Mouse (Mus musculus) heart, postnatal 36 days (tissue): ENCODE results near the gene Gm11487. TPM values are rescaled to one million over a fixed set of nuclear protein-coding genes. Genes with fewer than 3 reads are reported as not detected.
"Not testable (repeated sequence)": the region's sequence is repeated elsewhere in the genome, so short reads cannot be mapped to it uniquely, and the experiment has no call there.

Experiments used
- DNase-seq, 2 experiments: peaks; one replicate each; pipeline ENCODE4 v3.0.0; 2021 to 2022
- intact Hi-C: fragments of 180-260 bp; cut with DNase I; formaldehyde crosslinking; loops from one replicate; pipeline ENCODE4 v1.15.1; 2025
- total RNA-seq, 2 experiments: library from RNA; stranded (reverse); gene quantifications; 2 replicates each; pipeline ENCODE4 v1.2.3; 2021

Gene Gm11487
- total RNA-seq: not detected

DNA sequence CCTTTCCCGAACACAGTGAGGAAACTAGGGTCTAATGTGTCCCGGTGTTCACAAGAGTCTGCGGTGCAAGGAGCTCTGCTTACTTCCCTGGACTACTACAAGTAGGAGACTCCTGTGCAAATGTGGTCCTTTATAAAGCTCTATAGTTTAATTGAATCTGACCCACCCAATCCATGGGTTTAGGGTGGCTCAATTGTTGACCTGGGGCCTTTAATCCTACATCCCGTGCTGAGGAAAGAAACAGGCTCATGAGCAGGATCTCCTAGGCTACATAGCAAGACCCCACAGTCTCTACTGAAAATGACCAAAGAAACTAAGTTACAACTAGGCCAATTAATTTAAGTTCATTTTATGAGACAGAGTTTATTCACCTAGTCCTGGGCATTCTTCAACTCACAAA, at the start of gene Gm11487:
Gene Gm11487 (minus strand): TSS at position 101 of the 400 bp plus-strand sequence.
- DNase-seq: not testable (repeated sequence)

GRCm38 (mm10) chr4:73444715-73445114, 39.8 kb upstream of the Gm11487 start:
- DNase-seq: no peak
- intact Hi-C loops: no loop called here

More for the DNA sequence above, at the start of gene Gm11487:
- intact Hi-C loops: not testable (repeated sequence)

- intact Hi-C loops: no loop called here
- no peak for DNase-seq
Measured at GRCm38 (mm10) chr4:73442568-73442967, 37.7 kb upstream of the Gm11487 start.

- intact Hi-C loops: no loop called here
- no peak for DNase-seq
Measured at GRCm38 (mm10) chr4:73425903-73426302, 21.0 kb upstream of the Gm11487 start.

GRCm38 (mm10) chr4:73423049-73423448, 18.2 kb upstream of the Gm11487 start:
- DNase-seq: no peak
- intact Hi-C loops: no loop called here

- intact Hi-C loops: no loop called here
Measured at GRCm38 (mm10) chr4:73366534-73366933, 38.3 kb downstream of the Gm11487 start.

More at GRCm38 (mm10) chr4:73366534-73366933, 38.3 kb downstream of the Gm11487 start:
- no peak for DNase-seq

Other genes starting within 250 kb of the Gm11487 start
- not detected for gene Gm11238, start 202.8 kb upstream of the Gm11487 start, total RNA-seq
- gene Gm11237, start 217.9 kb upstream of the Gm11487 start, total RNA-seq: not detected
- gene Gm11236, start 233.0 kb upstream of the Gm11487 start, total RNA-seq: not detected